Mouse (Mus musculus) midbrain, embryonic 13.5 days (tissue): Measurements from ENCODE around the gene Tcl1. TPM values are rescaled to one million over a fixed set of nuclear protein-coding genes. Genes with fewer than 3 reads are reported as not detected.

Experiments
- ATAC-seq: fragments of 200-750 bp; cut with Nextera tagmentation; 2 replicates; pipeline ENCODE4 v1.8.0; 2017; ENCODE audit warnings: mild to moderate bottlenecking, moderate TSS enrichment, moderate library complexity
- H3K27ac ChIP-seq: fragments of 300-500 bp; sonication (generic); 2 replicates; pipeline ENCODE4 v1.5.1; 2015; ENCODE audit warnings: inconsistent platforms, mild to moderate bottlenecking, moderate library complexity
- H3K27me3 ChIP-seq: fragments of 300-500 bp; sonication (generic); 2 replicates; pipeline ENCODE4 v1.6.1; 2015; ENCODE audit warnings: mild to moderate bottlenecking, inconsistent platforms
- H3K36me3 ChIP-seq: fragments of 300-500 bp; sonication (generic); 2 replicates; pipeline ENCODE4 v1.6.1; 2015; ENCODE audit warnings: mild to moderate bottlenecking, inconsistent platforms
- H3K4me1 ChIP-seq: fragments of 300-500 bp; sonication (generic); replicated peaks from 2 replicates; pipeline ENCODE4 v1.6.1; 2015; ENCODE audit warnings: inconsistent platforms
- H3K4me2 ChIP-seq: fragments of 300-500 bp; sonication (generic); replicated peaks from 2 replicates; pipeline ENCODE4 v1.6.1; 2015; ENCODE audit warnings: moderate library complexity, mild to moderate bottlenecking, inconsistent platforms
- H3K4me3 ChIP-seq: fragments of 300-500 bp; sonication (generic); replicated peaks from 2 replicates; pipeline ENCODE4 v1.5.1; 2015; ENCODE audit warnings: mild to moderate bottlenecking, inconsistent platforms
- H3K9ac ChIP-seq: fragments of 300-500 bp; sonication (generic); replicated peaks from 2 replicates; pipeline ENCODE4 v1.6.1; 2015; ENCODE audit warnings: mild to moderate bottlenecking, inconsistent platforms
- H3K9me3 ChIP-seq: fragments of 300-500 bp; sonication (generic); 2 replicates; pipeline ENCODE4 v1.6.1; 2016; ENCODE audit warnings: mild to moderate bottlenecking, inconsistent platforms
- WGBS: fragments of 180-500 bp; shearing (Covaris S2); methylation state at CpG from one replicate; pipeline ENCODE4 v1.1.7; 2015; 5-methylcytosine and 5-hydroxymethylcytosine counted together
- polyA plus RNA-seq: library from polyadenylated mRNA; unstranded; fragments of >200 nt; fragmentation: Nextera tagmentation; extraction: Ambion mirVana; gene quantifications from 2 replicates; pipeline ENCODE4 v1.2.1, GENCODE M21; 2015

Gene Tcl1
- polyA plus RNA-seq = not detected in 2 replicates

DNA sequence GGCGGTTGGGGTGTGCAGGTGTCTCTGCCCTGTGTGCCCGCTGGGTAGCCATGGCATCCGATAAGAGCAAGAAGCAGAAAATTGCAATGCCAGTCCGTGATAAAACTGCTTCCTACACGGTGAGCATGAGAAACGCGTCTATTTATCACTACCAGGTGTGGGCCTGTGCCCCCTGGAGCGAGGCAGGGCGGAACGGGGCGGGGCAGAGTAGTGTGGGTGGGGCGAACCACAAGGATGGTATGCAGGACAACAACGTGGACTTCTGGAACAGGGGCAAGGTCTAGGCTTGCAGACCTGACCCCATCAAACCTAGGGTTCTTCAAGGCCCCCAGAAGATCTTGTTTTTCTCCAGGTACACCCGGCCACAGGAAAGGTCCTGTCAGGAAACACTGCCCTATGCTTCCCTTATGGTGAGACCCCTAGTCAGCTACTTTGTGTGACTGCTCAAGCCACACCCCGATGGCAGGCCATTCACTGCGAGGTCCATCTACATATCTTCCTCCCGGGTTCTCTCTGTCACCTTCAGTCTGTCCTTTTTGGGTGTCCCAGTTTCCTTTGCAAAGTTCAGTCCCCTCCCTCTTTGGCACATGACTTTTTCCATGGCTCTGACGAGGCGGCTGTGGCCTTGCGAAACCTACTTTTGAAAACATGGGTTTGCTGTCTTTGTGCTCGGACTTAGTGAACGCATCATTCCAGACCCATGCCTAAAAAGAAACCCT is at the start of gene Tcl1:
TSS of gene Tcl1 (minus strand) at position 193 of the 719 bp plus-strand sequence.
- H3K4me1 ChIP-seq = peaks cover 6% of the 10 kb centered on the region; the same call in 1 of the 2 replicates
- H3K4me2 ChIP-seq = no peak within 1 kb of the TSS
- no peak for ATAC-seq
- H3K4me3 ChIP-seq = no peak within 1 kb of the TSS
- no peaks in the 10 kb centered on the region for H3K36me3 ChIP-seq
- no peaks in the 10 kb centered on the region for H3K27me3 ChIP-seq
- WGBS = 92% methylated on average over 22 of the region's 22 CpGs
- H3K9ac ChIP-seq = no peak within 1 kb of the TSS
- H3K27ac ChIP-seq = no peak within 1 kb of the TSS
- no peaks in the 10 kb centered on the region; the same call in 1 of the 2 replicates for H3K9me3 ChIP-seq

- no peak for ATAC-seq
- no peaks in the 10 kb centered on the region for H3K27me3 ChIP-seq
- no peaks in the 10 kb centered on the region for H3K36me3 ChIP-seq
Observed at GRCm38 (mm10) chr12:105271016-105271965, 48.7 kb upstream of the Tcl1 start.

DNA sequence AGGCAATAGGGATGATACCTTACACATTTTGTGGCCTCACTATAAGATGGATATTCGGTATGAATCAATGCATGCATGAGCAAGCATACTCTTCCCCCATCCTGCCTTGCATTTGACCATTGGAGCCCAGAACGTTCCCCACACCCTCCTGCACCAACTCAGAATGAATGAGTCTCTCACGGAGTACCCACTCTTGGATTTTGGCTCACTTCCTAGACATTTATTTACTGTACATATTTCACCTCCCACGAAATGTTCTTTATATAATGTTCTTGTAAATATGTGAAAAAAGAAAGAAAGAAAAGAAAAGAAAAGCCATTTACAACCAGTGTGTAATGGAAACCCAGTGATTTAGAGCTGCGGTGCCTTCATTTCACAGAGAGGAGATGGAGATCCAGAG is 44.5 kb upstream of the Tcl1 start:
- no peaks in the 10 kb centered on the region for H3K36me3 ChIP-seq
- no peak overlapping the region for H3K4me3 ChIP-seq
- ATAC-seq = no peak
- H3K4me1 ChIP-seq = peaks cover 6% of the 10 kb centered on the region; the same call in 1 of the 2 replicates
- H3K27ac ChIP-seq = no peak overlapping the region
- WGBS = 84% methylated on average over 5 of the region's 5 CpGs
- no peaks in the 10 kb centered on the region for H3K9me3 ChIP-seq
- H3K9ac ChIP-seq = no peak overlapping the region
- H3K4me2 ChIP-seq = no peak overlapping the region
- no peaks in the 10 kb centered on the region for H3K27me3 ChIP-seq

More at GRCm38 (mm10) chr12:105271016-105271965, 48.7 kb upstream of the Tcl1 start:
- H3K4me2 ChIP-seq = no peak overlapping the region
- no peaks in the 10 kb centered on the region for H3K9me3 ChIP-seq
- no peak overlapping the region for H3K4me3 ChIP-seq
- no peak overlapping the region for H3K27ac ChIP-seq
- H3K9ac ChIP-seq = no peak overlapping the region
- WGBS = 68% methylated on average over 17 of the region's 17 CpGs
- H3K4me1 ChIP-seq = no peaks in the 10 kb centered on the region

DNA sequence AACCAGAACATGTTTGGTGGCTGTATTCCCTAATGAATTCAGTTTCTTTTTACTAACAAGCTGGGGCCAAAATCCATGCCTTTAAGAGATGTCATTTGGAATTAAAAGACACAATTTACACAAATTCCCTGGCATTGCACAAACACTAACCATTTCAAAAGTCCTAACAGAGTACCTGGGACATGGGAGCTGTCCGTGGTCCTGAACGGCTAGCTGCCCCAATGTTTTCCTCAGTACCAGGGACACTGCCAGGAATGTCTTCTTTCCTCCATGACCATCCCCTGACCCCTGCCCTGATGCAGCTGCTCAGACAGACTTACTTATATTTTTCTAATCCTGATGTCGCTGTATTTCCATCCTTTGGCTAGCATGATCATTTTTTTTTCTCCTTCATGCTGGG is 43.5 kb upstream of the Tcl1 start:
- 11% methylated on average over 3 of the region's 3 CpGs for WGBS
- H3K4me3 ChIP-seq = no peak overlapping the region
- no peaks in the 10 kb centered on the region for H3K9me3 ChIP-seq
- H3K9ac ChIP-seq = no peak overlapping the region
- H3K27me3 ChIP-seq = no peaks in the 10 kb centered on the region
- H3K27ac ChIP-seq = no peak overlapping the region
- H3K4me2 ChIP-seq = no peak overlapping the region
- peaks cover 6% of the 10 kb centered on the region; the same call in 1 of the 2 replicates for H3K4me1 ChIP-seq
- no peaks in the 10 kb centered on the region for H3K36me3 ChIP-seq
- no peak for ATAC-seq

- Histone ChIP-seq H3K27me3 (no peaks in the 10 kb centered on the region), H3K4me3 (no peak overlapping the region), H3K27ac (no peak overlapping the region), H3K36me3 (no peaks in the 10 kb centered on the region), H3K4me2 (no peak overlapping the region), H3K9me3 (no peaks in the 10 kb centered on the region), H3K4me1 (peaks cover 5% of the 10 kb centered on the region; the same call in 1 of the 2 replicates), H3K9ac (no peak overlapping the region)
- 38% methylated on average over 4 of the region's 4 CpGs for WGBS
- no peak for ATAC-seq
Observed at GRCm38 (mm10) chr12:105259221-105259620, 36.6 kb upstream of the Tcl1 start.

- H3K9me3 ChIP-seq = no peaks in the 10 kb centered on the region
- no peak overlapping the region for H3K4me3 ChIP-seq
- WGBS = 8% methylated on average over 9 of the region's 9 CpGs
- no peak overlapping the region for H3K9ac ChIP-seq
- no peaks in the 10 kb centered on the region for H3K36me3 ChIP-seq
- no peaks in the 10 kb centered on the region for H3K27me3 ChIP-seq
- no peak overlapping the region for H3K4me2 ChIP-seq
- no peak for ATAC-seq
- H3K27ac ChIP-seq = no peak overlapping the region
- peaks cover under 1% of the 10 kb centered on the region; the same call in 1 of the 2 replicates for H3K4me1 ChIP-seq
Observed at GRCm38 (mm10) chr12:105258787-105259186, 36.2 kb upstream of the Tcl1 start.

GRCm38 (mm10) chr12:105253796-105254195 is 31.2 kb upstream of the Tcl1 start:
- 97% methylated on average over 3 of the region's 3 CpGs for WGBS
- no peaks in the 10 kb centered on the region for H3K9me3 ChIP-seq
- H3K4me3 ChIP-seq = no peak overlapping the region
- no peaks in the 10 kb centered on the region for H3K27me3 ChIP-seq
- ATAC-seq = no peak
- no peaks in the 10 kb centered on the region for H3K36me3 ChIP-seq
- no peak overlapping the region for H3K9ac ChIP-seq
- no peak overlapping the region for H3K27ac ChIP-seq
- no peak overlapping the region for H3K4me2 ChIP-seq
- peaks cover 20% of the 10 kb centered on the region for H3K4me1 ChIP-seq

DNA sequence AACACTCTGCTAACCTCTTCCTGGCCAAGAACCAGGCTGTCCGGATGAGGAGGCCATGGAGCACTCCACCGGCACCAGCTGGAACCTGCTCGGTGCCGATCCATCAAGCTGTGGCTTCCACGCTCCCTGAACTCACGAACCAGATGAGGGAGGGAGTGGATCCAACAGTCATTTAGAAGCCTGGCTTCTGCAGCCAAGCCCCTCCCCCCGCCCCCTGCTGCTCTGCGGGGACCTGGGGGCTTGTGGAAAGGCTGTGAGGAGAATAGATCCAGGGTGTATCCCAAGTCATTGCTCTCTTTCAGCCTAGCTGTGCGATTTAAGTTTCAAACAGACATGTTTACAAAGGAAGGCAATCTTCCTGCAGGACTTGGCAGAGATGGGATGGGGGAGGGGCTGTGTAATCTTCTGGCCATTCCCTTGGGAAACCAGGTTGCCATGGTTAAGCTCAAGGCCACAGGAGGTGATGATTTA is 26.2 kb upstream of the Tcl1 start:
- WGBS = 10% methylated on average over 9 of the region's 9 CpGs
- Histone ChIP-seq H3K27me3 (no peaks in the 10 kb centered on the region), H3K4me1 (peaks cover 31% of the 10 kb centered on the region), H3K9ac (no peak overlapping the region; the same call in 1 of the 2 replicates), H3K4me2 (peak overlapping the region; percentile 32), H3K27ac (peak overlapping the region; percentile 27), H3K4me3 (no peak overlapping the region), H3K36me3 (no peaks in the 10 kb centered on the region), H3K9me3 (no peaks in the 10 kb centered on the region)
- ATAC-seq = peak; percentile 64; the same call in 1 of the 2 replicates

- WGBS = 59% methylated on average over 9 of the region's 9 CpGs
- Histone ChIP-seq H3K36me3 (no peaks in the 10 kb centered on the region), H3K27me3 (no peaks in the 10 kb centered on the region), H3K9ac (no peak overlapping the region), H3K27ac (peak overlapping the region; percentile 74), H3K4me1 (peaks cover 9% of the 10 kb centered on the region; the same call in 1 of the 2 replicates), H3K9me3 (no peaks in the 10 kb centered on the region), H3K4me2 (no peak overlapping the region), H3K4me3 (no peak overlapping the region)
- no peak for ATAC-seq
Observed at GRCm38 (mm10) chr12:105239060-105239459, 16.5 kb upstream of the Tcl1 start.

DNA sequence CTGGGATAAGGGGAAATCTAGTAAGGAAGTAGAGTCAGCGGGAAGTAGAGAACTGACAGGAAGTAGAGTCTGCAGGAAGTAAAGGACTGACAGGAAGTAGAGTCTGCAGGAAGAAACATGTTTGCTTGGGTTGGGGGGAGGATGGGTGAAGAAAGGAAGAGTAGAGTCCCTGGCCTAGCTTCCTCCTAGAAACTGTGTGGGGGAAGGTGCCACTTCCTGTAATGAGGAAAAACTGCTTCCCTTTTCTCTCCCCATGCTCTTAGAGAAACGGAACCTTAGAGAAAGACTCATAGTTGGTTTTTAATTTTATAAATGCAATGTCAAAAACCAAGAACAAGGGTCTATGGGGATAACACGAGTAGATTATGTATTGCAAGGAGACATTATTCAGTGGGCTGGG is 12.5 kb upstream of the Tcl1 start:
- no peaks in the 10 kb centered on the region for H3K9me3 ChIP-seq
- peaks cover 12% of the 10 kb centered on the region; the same call in 1 of the 2 replicates for H3K4me1 ChIP-seq
- no peak overlapping the region for H3K4me3 ChIP-seq
- no peaks in the 10 kb centered on the region for H3K36me3 ChIP-seq
- ATAC-seq = no peak
- WGBS = 86% methylated on average over 3 of the region's 3 CpGs
- no peaks in the 10 kb centered on the region for H3K27me3 ChIP-seq
- no peak overlapping the region for H3K27ac ChIP-seq
- no peak overlapping the region for H3K9ac ChIP-seq
- H3K4me2 ChIP-seq = no peak overlapping the region

- H3K27ac ChIP-seq = peak overlapping the region; percentile 58; the same call in 1 of the 2 replicates
- no peak overlapping the region for H3K9ac ChIP-seq
Observed at GRCm38 (mm10) chr12:105234362-105234761, 11.8 kb upstream of the Tcl1 start.

More at GRCm38 (mm10) chr12:105234362-105234761, 11.8 kb upstream of the Tcl1 start:
- no peaks in the 10 kb centered on the region for H3K9me3 ChIP-seq
- no peak overlapping the region for H3K4me2 ChIP-seq
- H3K36me3 ChIP-seq = no peaks in the 10 kb centered on the region
- H3K27me3 ChIP-seq = no peaks in the 10 kb centered on the region
- WGBS = 48% methylated on average over 11 of the region's 11 CpGs
- peak; percentile 50 for ATAC-seq
- H3K4me1 ChIP-seq = peaks cover 12% of the 10 kb centered on the region; the same call in 1 of the 2 replicates
- no peak overlapping the region for H3K4me3 ChIP-seq
